Mouse (Mus musculus) retina, adult 2 months (tissue): ENCODE measurements around the gene Unc45b.
"Not testable (repeated sequence)": the region's sequence is repeated elsewhere in the genome, so short reads cannot be mapped to it uniquely, and the experiment has no call there.

Experiments used
- DNase-seq: peaks from one replicate; pipeline ENCODE4 v3.0.0-alpha.2; 2012; ENCODE audit warnings: low read depth, low spot score

The Unc45b gene

GRCm38 (mm10) chr11:82947457-82947856 lies 37.1 kb downstream of the Unc45b start:
- no peak for DNase-seq

- no peak for DNase-seq
Observed at GRCm38 (mm10) chr11:82949036-82949435, 38.7 kb downstream of the Unc45b start.

- no peak for DNase-seq
Observed at GRCm38 (mm10) chr11:82950736-82951481, 40.6 kb downstream of the Unc45b start, which contains the start of gene Slfn5. Slfn5 (plus strand) TSS chr11:82951349.

DNA sequence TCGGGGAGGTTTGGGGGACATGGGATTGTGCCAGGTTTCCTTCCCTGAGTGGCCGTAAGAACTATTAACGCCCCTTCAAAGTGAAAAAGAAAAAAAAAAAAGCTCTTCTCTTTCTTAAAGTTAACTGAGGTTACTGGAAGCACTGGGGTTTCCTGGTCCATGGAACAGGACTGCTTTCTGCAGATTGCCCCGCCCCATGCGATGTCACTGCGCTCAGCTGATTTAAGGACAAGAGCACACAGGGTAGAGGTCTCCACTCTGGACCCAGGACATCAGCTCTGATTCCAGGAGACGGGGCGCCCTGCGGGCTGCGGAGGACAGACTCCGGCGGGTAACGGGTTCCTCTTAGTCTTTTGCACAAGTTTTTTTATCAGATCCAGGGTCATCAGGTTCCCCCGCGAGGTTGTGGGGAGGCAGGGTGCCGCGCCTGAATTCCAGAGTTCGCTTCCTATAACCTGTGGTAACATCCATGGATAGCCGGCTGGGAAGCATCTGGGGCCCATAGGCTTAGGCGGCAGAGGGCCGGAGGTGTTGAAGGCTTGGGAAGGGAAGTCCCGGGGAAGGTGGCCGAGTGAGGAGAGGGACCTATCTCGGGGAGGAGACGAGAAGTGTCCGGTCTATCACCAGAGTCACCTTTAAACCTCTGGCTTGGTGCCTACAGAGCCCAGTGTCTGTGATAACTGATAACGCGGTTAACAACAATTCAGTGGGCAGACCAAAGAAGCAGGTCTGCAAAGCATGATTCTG lies 41.7 kb downstream of the Unc45b start:
- no peak for DNase-seq

- no peak for DNase-seq
Observed at GRCm38 (mm10) chr11:82952612-82953542, 42.5 kb downstream of the Unc45b start.

- DNase-seq, result no peak
Observed at GRCm38 (mm10) chr11:82954631-82955030, 44.3 kb downstream of the Unc45b start.

- no peak for DNase-seq
Observed at GRCm38 (mm10) chr11:82956925-82957324, 46.6 kb downstream of the Unc45b start.

DNA sequence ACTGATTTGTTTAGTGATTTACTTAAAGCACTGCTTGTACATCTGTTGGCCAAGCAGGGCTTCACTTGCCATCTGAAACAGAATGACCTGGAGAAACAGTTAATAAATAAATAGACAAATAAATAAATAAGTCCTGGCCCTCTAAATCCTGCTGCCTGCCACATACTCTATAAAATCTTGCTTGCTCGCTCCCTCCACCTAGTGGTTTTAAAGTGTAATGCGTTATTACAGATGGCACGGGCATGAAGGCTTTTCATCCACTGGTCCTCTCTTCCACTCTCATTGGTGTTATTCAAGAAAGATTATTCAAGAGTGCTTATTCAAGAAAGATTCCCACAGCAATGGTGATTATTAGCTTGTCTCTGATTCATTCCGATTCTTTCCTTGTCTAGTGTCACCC lies 49.3 kb downstream of the Unc45b start:
- DNase-seq, result no peak

GRCm38 (mm10) chr11:82961743-82962142 lies 51.4 kb downstream of the Unc45b start:
- DNase-seq, result no peak

DNA sequence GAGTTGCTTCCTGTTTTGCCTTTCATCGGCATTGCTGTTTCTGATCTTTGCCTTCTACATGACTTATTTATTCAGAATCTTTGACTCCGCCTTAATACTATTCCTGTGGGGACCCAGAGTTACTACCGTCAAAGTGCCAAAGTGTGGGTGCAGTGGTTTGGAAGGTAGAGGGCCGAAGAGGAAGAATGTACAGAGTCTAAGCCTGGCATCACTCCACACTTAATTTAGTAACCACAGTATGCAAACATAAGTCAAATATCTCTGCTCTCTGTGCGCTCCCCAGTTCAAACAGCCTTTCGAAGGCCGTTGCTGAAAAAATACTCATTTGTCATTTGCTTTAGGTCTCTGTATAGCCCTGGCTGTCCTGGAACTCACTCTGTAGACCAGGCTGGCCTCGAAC lies 51.9 kb downstream of the Unc45b start:
- no peak for DNase-seq

GRCm38 (mm10) chr11:82970712-82971589 lies 60.6 kb downstream of the Unc45b start:
- no peak for DNase-seq

DNA sequence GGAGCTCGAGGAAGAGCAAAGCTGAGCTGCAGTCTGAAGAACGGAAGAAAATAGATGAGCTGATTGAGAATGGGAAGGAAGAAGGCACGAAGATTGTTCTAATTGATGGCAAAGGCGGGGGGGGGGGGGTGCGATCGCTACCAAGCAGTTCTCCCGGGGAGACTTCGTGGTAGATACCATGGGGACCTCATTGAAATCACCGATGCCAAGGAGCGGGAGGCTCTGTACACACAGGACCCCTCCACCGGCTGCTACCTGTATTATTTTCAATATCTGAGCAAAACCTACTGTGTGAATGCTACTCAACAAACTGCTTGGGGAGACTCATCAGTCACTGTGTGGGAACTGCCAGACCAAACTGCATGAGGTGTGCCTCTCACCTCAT lies 61.2 kb downstream of the Unc45b start:
- no peak for DNase-seq

DNA sequence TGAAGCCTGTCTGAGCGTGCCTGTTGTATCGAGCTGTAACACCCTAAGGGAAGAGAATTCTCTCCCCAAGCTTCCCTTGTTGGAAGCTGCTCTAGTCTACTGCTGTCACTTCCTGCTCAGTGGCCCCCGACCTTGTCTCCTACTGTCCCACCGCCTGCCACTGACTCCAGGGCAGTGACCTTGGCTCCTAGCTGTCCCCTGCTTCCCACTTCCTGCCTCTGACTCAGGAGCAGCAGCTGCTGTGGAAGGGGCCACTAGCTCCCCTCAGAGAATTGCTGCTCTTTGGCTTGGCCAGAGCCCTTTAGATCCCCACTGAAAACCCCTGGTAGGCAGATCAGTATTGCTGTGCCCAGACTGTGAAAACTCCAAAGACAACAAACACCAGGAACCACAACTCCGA lies 63.6 kb downstream of the Unc45b start:
- DNase-seq, result no peak

DNA sequence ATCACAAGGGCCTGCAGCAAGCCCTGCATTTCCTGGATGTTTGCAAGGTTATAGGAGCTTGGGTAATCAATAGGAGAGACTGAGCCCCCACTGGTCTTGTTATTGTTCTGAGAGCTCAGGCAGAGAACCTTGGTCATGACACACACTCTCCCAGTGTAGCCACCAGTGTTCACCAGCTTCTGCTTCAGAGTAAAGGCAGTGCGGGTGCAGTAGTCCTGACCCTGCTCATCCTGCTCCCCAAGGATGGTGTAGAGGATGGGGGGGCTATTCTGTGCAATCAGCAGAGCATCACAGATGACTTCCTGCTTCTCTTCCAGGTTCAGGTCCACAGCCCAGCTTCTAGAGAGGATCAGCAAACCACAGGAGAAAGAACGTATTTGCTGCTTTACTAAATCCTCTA lies 72.1 kb downstream of the Unc45b start:
- DNase-seq, result not testable (repeated sequence)

DNA sequence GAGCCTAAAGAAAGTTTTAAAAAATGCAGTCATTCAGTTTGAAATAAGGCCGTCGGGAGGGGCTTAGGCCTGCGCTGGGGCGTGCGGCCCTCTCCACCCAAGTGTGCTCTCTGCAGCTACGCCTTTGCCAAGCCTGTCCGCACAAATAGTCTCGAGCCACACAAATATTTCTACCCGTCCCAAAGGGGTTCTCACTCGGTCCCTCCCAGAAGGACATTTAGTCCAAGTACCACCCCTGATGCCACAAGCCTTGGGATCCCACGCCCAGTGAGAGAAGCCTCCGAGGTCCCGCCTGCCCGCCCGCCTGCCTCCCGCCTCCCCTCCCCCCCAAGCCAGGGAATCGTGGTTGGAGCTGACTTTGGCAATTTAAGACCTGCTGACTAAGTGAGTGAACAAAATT lies 72.8 kb downstream of the Unc45b start:
- no peak for DNase-seq

DNA sequence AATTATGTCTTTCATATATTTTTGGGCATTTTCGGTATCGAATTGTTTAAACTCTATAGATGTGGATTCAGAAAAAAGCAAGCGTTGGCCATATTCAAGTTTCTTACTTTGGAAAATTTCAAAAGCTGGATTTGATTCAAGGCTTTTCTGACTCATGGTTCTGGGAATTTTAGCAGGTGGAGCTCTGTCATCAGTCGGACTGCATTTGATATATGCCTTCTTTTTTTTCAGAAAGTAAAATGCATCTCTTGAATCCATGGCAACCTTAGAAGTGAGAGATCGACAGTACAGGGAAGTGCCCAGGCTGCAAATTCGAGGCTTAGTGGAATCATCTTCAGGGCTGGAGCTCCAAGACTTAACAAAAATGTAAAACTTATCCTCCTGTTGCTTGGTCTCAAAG lies 77.3 kb downstream of the Unc45b start:
- no peak for DNase-seq

- DNase-seq, result no peak
Observed at GRCm38 (mm10) chr11:82989357-82989756, 79.0 kb downstream of the Unc45b start.

DNA sequence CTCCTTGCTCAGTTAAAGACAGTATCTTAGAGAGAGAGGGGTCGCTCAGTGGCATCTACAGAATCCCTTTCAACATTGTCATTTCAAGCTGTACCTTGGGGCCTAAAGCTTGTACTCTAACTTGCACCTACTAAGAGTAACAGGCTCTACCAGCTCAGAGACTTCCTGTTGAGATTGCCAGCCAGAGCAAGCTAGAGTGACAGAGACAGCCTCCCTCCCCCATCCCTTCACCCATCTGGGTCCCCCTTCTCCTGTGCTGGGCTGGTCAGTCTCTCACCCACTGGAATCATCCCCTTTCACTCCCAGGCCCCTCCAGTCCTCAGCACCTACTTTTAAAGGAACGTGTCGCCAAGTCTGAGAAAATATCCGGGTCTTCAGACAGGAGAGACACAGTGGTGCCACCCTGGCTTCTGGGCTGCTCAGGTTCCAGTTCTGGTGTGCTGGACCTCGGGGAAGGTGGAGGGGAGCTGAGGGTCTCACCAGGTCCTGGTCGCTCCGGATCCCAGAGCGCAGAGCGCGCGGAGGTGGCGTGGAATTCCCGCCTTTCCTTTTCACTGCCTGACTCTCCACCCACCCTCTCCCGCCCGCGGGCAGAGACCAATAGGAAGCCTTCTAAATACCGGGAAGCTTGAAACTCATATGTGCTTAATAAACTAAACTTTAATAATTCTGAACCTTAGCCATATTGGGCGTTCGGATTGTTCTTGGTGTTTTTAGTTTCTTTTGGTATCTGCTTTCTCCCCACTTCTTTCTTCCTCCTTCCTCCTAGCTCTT lies 80.4 kb downstream of the Unc45b start:
- not testable (repeated sequence) for DNase-seq

GRCm38 (mm10) chr11:82991469-82992166 lies 81.3 kb downstream of the Unc45b start, which contains the start of gene Slfn9:
Slfn9 (minus strand) TSS chr11:82991830.
- DNase-seq, result no peak
